Comparison of ENCODE assay signal across 26 mouse cellular contexts in the genomic region with DNA sequence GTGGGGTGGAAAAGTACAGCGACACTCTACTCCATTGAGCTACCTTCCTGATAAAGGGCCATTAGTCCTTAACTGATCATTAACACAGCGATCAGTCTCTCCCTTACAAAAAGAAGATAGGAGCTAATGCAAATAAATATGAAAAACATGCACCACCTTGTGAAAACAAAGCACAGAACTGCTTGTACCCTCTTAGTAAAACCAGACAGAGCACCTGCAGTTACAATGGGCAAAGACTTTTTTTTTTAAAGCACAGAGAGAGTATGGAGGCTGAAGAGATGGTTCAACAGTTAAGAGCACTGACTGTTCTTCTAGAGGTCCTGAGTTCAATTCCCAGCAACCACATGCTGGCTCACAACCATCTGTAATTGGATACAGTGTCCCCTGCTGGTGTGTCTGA. TPM values are rescaled to one million over a fixed set of nuclear protein-coding genes. Genes with fewer than 3 reads are reported as not detected.
DNase-seq lines count a peak whose midpoint lies in the region; ATAC-seq and TF ChIP-seq lines count a peak whose summit lies in the region.
"Had no signal": no experiment of that assay in that cellular context is flagged by ENCODE, and none has a peak within 500 bp of the region (broad histone marks: within the 10 kb centered on the region; RNA-seq: fewer than 3 reads in every experiment).

No protein-coding gene starts in this region.

- no peaks in the 10 kb centered on the region for H3K4me1 ChIP-seq in heart, adult 2 months (ENCODE audit: control insufficient read depth, insufficient read depth, low read length)
- no peaks in the 10 kb centered on the region for H3K4me1 ChIP-seq in midbrain, embryonic 11.5 days (ENCODE audit: control insufficient read depth, insufficient read depth, low read length)
- H3K4me1 ChIP-seq in midbrain, embryonic 10.5 days: no peaks in the 10 kb centered on the region; the same call in 1 of the 2 replicates
- H3K4me1 ChIP-seq: embryonic facial prominence, embryonic 10.5 days; embryonic facial prominence, embryonic 12.5 days; forebrain, embryonic 13.5 days; forebrain, embryonic 15.5 days had no signal

- no peak for TF ChIP-seq CTCF in heart, adult 2 months (IDR thresholded peaks at IDR 0.05)

- H3K9me3 ChIP-seq in midbrain, embryonic 11.5 days (ENCODE audit: control insufficient read depth, low read length): no peaks in the 10 kb centered on the region
- no peaks in the 10 kb centered on the region for H3K9me3 ChIP-seq in midbrain, embryonic 10.5 days (replicated peaks)
- H3K9me3 ChIP-seq: embryonic facial prominence, embryonic 10.5 days; embryonic facial prominence, embryonic 12.5 days; forebrain, embryonic 13.5 days; forebrain, embryonic 15.5 days; G1E had no signal

- H3K27me3 ChIP-seq in heart, adult 2 months (ENCODE audit: control insufficient read depth, insufficient read depth, low read length): no peaks in the 10 kb centered on the region
- H3K27me3 ChIP-seq in midbrain, embryonic 11.5 days (ENCODE audit: control insufficient read depth, insufficient read depth, low read length): no peaks in the 10 kb centered on the region
- H3K27me3 ChIP-seq in midbrain, embryonic 10.5 days (ENCODE audit: low read depth, poor library complexity, severe bottlenecking): no peaks in the 10 kb centered on the region
- H3K27me3 ChIP-seq: CH12.LX; embryonic facial prominence, embryonic 12.5 days; forebrain, embryonic 13.5 days; forebrain, embryonic 15.5 days had no signal

- H3K36me3 ChIP-seq in heart, adult 2 months (ENCODE audit: control insufficient read depth, insufficient read depth, low read length): no peaks in the 10 kb centered on the region
- H3K36me3 ChIP-seq in midbrain, embryonic 11.5 days (ENCODE audit: control insufficient read depth, insufficient read depth, low read length): no peaks in the 10 kb centered on the region
- no peaks in the 10 kb centered on the region for H3K36me3 ChIP-seq in midbrain, embryonic 10.5 days
- H3K36me3 ChIP-seq: embryonic facial prominence, embryonic 10.5 days; embryonic facial prominence, embryonic 12.5 days; forebrain, embryonic 15.5 days; G1E had no signal

- no peak for TF ChIP-seq EP300 in heart, adult 2 months (IDR thresholded peaks at IDR 0.05; ENCODE audit: insufficient read depth, low read depth, low read length)

- 84% methylated on average over 2 of the region's 2 CpGs for WGBS in heart, adult 2 months
- 84% methylated on average over 2 of the region's 2 CpGs for WGBS in midbrain, embryonic 11.5 days
- WGBS in midbrain, embryonic 10.5 days: 84% methylated on average over 2 of the region's 2 CpGs

- no peak overlapping the region for H3K4me2 ChIP-seq in midbrain, embryonic 11.5 days
- H3K4me2 ChIP-seq: embryonic facial prominence, embryonic 12.5 days; forebrain, embryonic 13.5 days; forebrain, embryonic 15.5 days had no signal

- peak; percentile 21 for DNase-seq in heart, adult 11 months
- DNase-seq in heart, adult 2 months: no peak
- peak; percentile 10 for DNase-seq in lung, postnatal 25 days (ENCODE audit: low spot score)
- no peak for DNase-seq in lung, postnatal 14 days
- peak; percentile 56 for DNase-seq in midbrain, embryonic 11.5 days (ENCODE audit: low spot score, missing footprints)
- no peak for DNase-seq in midbrain, embryonic 10.5 days (ENCODE audit: low spot score)
- DNase-seq: adrenal gland, adult 8-10 months; adrenal gland, postnatal 14 days; adrenal gland, postnatal 36 days; B cell, adult 2 months; cerebellum, adult 11-12 months; cerebellum, adult 2 months; cerebellum, adult 9-10 months; cerebellum, postnatal 10 days; cerebellum, postnatal 25 days had no signal

- no peak overlapping the region for H3K27ac ChIP-seq in heart, adult 2 months
- H3K27ac ChIP-seq in midbrain, embryonic 11.5 days (ENCODE audit: low read depth, low read length): no peak overlapping the region
- H3K27ac ChIP-seq in midbrain, embryonic 10.5 days (replicated peaks): no peak overlapping the region
- H3K27ac ChIP-seq: embryonic facial prominence, embryonic 10.5 days; embryonic facial prominence, embryonic 12.5 days; forebrain, embryonic 13.5 days; forebrain, embryonic 15.5 days had no signal

- TF ChIP-seq POLR2A in heart, adult 2 months (IDR thresholded peaks at IDR 0.05; ENCODE audit: insufficient read depth, low read depth, low read length): no peak

- H3K4me3 ChIP-seq in heart, adult 2 months: no peak overlapping the region
- no peak overlapping the region for H3K4me3 ChIP-seq in midbrain, embryonic 11.5 days (ENCODE audit: low read depth, low read length)
- no peak overlapping the region for H3K4me3 ChIP-seq in midbrain, embryonic 10.5 days
- H3K4me3 ChIP-seq: embryonic facial prominence, embryonic 10.5 days; embryonic facial prominence, embryonic 12.5 days; forebrain, embryonic 13.5 days; forebrain, embryonic 15.5 days had no signal

- intact Hi-C loops in heart, adult 2 months (cut with DNase I): no loop called here

- ATAC-seq in midbrain, embryonic 11.5 days (ENCODE audit: low FRiP score): no peak
- ATAC-seq: activated CD4-positive, CD25-positive, alpha-beta regulatory T cell, adult 4 months; CD4-positive, CD25-positive, alpha-beta regulatory T cell, adult 4 months; forebrain, embryonic 13.5 days; forebrain, embryonic 15.5 days; Patski had no signal

- H3K9ac ChIP-seq in heart, adult 2 months (ENCODE audit: low read depth, low read length): no peak overlapping the region
- H3K9ac ChIP-seq in midbrain, embryonic 11.5 days (ENCODE audit: low read length): no peak overlapping the region
- H3K9ac ChIP-seq: embryonic facial prominence, embryonic 12.5 days; forebrain, embryonic 13.5 days; forebrain, embryonic 15.5 days had no signal

- no peaks in the 10 kb centered on the region for H3K79me2 ChIP-seq in heart, adult 2 months (replicated peaks; ENCODE audit: control insufficient read depth, insufficient read depth, low read length)

RNA-seq across cellular contexts. Expression of gene 4921504E06Rik, which starts 6.9 kb away (rescaled TPM):
- not detected for total RNA-seq in heart, adult 2 months (2021)
- polyA plus RNA-seq in heart, adult 2 months (2012; rRNA removed): not detected in 2 replicates
- polyA plus RNA-seq in midbrain, embryonic 11.5 days (2014; fragmentation: Nextera tagmentation; extraction: Ambion mirVana): not detected in 2 replicates
- polyA plus RNA-seq in midbrain, embryonic 10.5 days (2016; fragmentation: Nextera tagmentation; extraction: Ambion mirVana): not detected in 2 replicates
- total RNA-seq: adrenal gland, adult 18-20 months; adrenal gland, adult 8-10 months; adrenal gland, postnatal 14 days; adrenal gland, postnatal 36 days; CH12.LX; G1E had no signal
- polyA plus RNA-seq: activated CD4-positive, CD25-positive, alpha-beta regulatory T cell, adult 4 months; CD4-positive, CD25-positive, alpha-beta regulatory T cell, adult 4 months; cerebellum, adult 2 months; embryonic facial prominence, embryonic 10.5 days; embryonic facial prominence, embryonic 12.5 days; forebrain, embryonic 11.5 days; forebrain, embryonic 13.5 days; forebrain, embryonic 15.5 days; G1E; Patski had no signal

Comparison
In these comparisons a context has a peak if more than half of its experiments do, and no peak if none do; other contexts are left out.
1. DNase-seq: peak in heart, adult 11 months (single experiment), lung, postnatal 25 days (single experiment) and midbrain, embryonic 11.5 days (single experiment); none in heart, adult 2 months (0 of 2), lung, postnatal 14 days (single experiment) and midbrain, embryonic 10.5 days (single experiment).